Comparison of ENCODE assay signal across 8 mouse cellular contexts in genomic region chr4:133729541-133730093, GRCm38 (mm10). TPM values are rescaled to one million over a fixed set of nuclear protein-coding genes. Genes with fewer than 3 reads are reported as not detected.
DNase-seq lines count a peak whose midpoint lies in the region; ATAC-seq and TF ChIP-seq lines count a peak whose summit lies in the region.

No protein-coding gene starts in this region.

- no peak overlapping the region for H3K9ac ChIP-seq in MEL (ENCODE audit: control insufficient read depth, low read depth, low read length, poor library complexity, severe bottlenecking)
- peak overlapping the region; percentile 14 for H3K9ac ChIP-seq in forebrain, postnatal 0 days
- H3K9ac ChIP-seq in lung, embryonic 14.5 days, result peak overlapping the region; percentile 49

- peak; percentile 95 for ATAC-seq in forebrain, postnatal 0 days
- ATAC-seq in lung, embryonic 14.5 days (ENCODE audit: insufficient read depth), result peak; percentile 93

- peak in 1 of 2 experiments; percentile 54; a peak in 2 of 4 replicates for TF ChIP-seq EP300 in MEL (IDR thresholded peaks at IDR 0.05; ENCODE audit: low read depth in 1 of 2, low read length in 2 of 2)

- TF ChIP-seq RAD21 in MEL (IDR thresholded peaks at IDR 0.05; ENCODE audit: low read depth, low read length), result no peak

- DNase-seq in MEL (ENCODE audit: low read depth, low spot score), result peak; percentile 92
- peak; percentile 92 to 93 for DNase-seq in cerebellum, adult 18-20 months
- DNase-seq in forebrain, postnatal 0 days, result peak; percentile 91
- DNase-seq in heart, postnatal 4 days, result peak; percentile 92
- peak; percentile 81 to 85 for DNase-seq in layer of hippocampus, adult 8-10 months (ENCODE audit: low spot score in 2 of 2)
- DNase-seq in lung, embryonic 14.5 days, result peak; percentile 93
- peak; percentile 87 for DNase-seq in ovary, adult 18-20 months (ENCODE audit: low spot score)
- DNase-seq in thymus, postnatal 10 days (ENCODE audit: low spot score in 2 of 2), result peak; percentile 63 to 68

- H3K27ac ChIP-seq in MEL (ENCODE audit: control insufficient read depth, low read depth, low read length), result peak overlapping the region; percentile 67
- H3K27ac ChIP-seq in forebrain, postnatal 0 days (ENCODE audit: low read depth, low read length), result peak overlapping the region; percentile 87
- H3K27ac ChIP-seq in lung, embryonic 14.5 days (ENCODE audit: low read depth), result peak overlapping the region; percentile 92

- peaks cover 26 to 57% of the 10 kb centered on the region in 2 experiments for H3K36me3 ChIP-seq in MEL (ENCODE audit: control insufficient read depth in 1 of 2, insufficient read depth in 2 of 2, low read length in 2 of 2)
- H3K36me3 ChIP-seq in forebrain, postnatal 0 days (ENCODE audit: insufficient read depth), result no peaks in the 10 kb centered on the region
- H3K36me3 ChIP-seq in lung, embryonic 14.5 days (ENCODE audit: insufficient read depth), result peaks cover 25% of the 10 kb centered on the region; the same call in 1 of the 2 replicates

- no peak for TF ChIP-seq CTCF in MEL (IDR thresholded peaks at IDR 0.05 in 2 of 3, conservative IDR thresholded peaks at IDR 0.05 in 1 of 3; ENCODE audit: control insufficient read depth in 1 of 3, insufficient read depth in 1 of 3, low read depth in 2 of 3, low read length in 3 of 3, poor library complexity in 1 of 3, severe bottlenecking in 1 of 3)
- no peak for TF ChIP-seq CTCF in forebrain, postnatal 0 days (IDR thresholded peaks at IDR 0.05; ENCODE audit: low read depth)
- TF ChIP-seq CTCF in lung, embryonic 14.5 days (IDR thresholded peaks at IDR 0.05; ENCODE audit: low read depth), result no peak

- TF ChIP-seq POLR2A in MEL (IDR thresholded peaks at IDR 0.05; ENCODE audit: control insufficient read depth in 1 of 2, insufficient read depth in 1 of 2, low read depth in 1 of 2, low read length in 2 of 2, poor library complexity in 1 of 2), result peak in 1 of 2 experiments; percentile 30; a peak in 1 of 4 replicates

- H3K9me3 ChIP-seq in MEL (replicated peaks; ENCODE audit: insufficient read depth, low read length), result no peaks in the 10 kb centered on the region
- no peaks in the 10 kb centered on the region for H3K9me3 ChIP-seq in forebrain, postnatal 0 days (ENCODE audit: low read length)
- no peaks in the 10 kb centered on the region for H3K9me3 ChIP-seq in lung, embryonic 14.5 days (ENCODE audit: low read depth, low read length)

- H3K79me2 ChIP-seq in MEL (ENCODE audit: control insufficient read depth, insufficient read depth, low read length, poor library complexity), result peaks cover 85% of the 10 kb centered on the region

- H3K4me2 ChIP-seq in forebrain, postnatal 0 days (ENCODE audit: low read depth), result peak overlapping the region; percentile 43
- H3K4me2 ChIP-seq in lung, embryonic 14.5 days, result peak overlapping the region; percentile 56

- no peak overlapping the region for H3K4me3 ChIP-seq in MEL (ENCODE audit: control insufficient read depth in 1 of 2, insufficient read depth in 1 of 2, low read depth in 2 of 2, low read length in 2 of 2)
- H3K4me3 ChIP-seq in forebrain, postnatal 0 days (ENCODE audit: low read depth, low read length), result peak overlapping the region; percentile 1; the same call in 1 of the 2 replicates
- H3K4me3 ChIP-seq in lung, embryonic 14.5 days (ENCODE audit: low read depth, low read length), result peak overlapping the region; percentile 11; the same call in 1 of the 2 replicates

- peaks cover 26 to 46% of the 10 kb centered on the region in 2 experiments for H3K4me1 ChIP-seq in MEL (ENCODE audit: control insufficient read depth in 1 of 2, insufficient read depth in 2 of 2, low read length in 2 of 2)
- peaks cover 40% of the 10 kb centered on the region for H3K4me1 ChIP-seq in forebrain, postnatal 0 days (ENCODE audit: insufficient read depth)
- peaks cover 36% of the 10 kb centered on the region for H3K4me1 ChIP-seq in lung, embryonic 14.5 days (ENCODE audit: insufficient read depth)

- WGBS in forebrain, postnatal 0 days, result 2% methylated on average over 16 of the region's 16 CpGs
- WGBS in lung, embryonic 14.5 days, result 3% methylated on average over 16 of the region's 16 CpGs

- no peaks in the 10 kb centered on the region for H3K27me3 ChIP-seq in MEL (ENCODE audit: control insufficient read depth in 1 of 2, insufficient read depth in 2 of 2, low read length in 2 of 2)
- no peaks in the 10 kb centered on the region for H3K27me3 ChIP-seq in forebrain, postnatal 0 days (ENCODE audit: insufficient read depth, low read length)
- no peaks in the 10 kb centered on the region for H3K27me3 ChIP-seq in lung, embryonic 14.5 days (ENCODE audit: insufficient read depth, low read length)

TF ChIP-seq in MEL, 35 proteins besides CTCF, POLR2A, EP300 and RAD21:
- TF ChIP-seq USF2 (IDR thresholded peaks at IDR 0.05; ENCODE audit: borderline replicate concordance in 1 of 2, insufficient read depth in 1 of 2, low read depth in 1 of 2, low read length in 2 of 2) (peak; percentile 77 to 87), GATA1 (IDR thresholded peaks at IDR 0.05; ENCODE audit: low read depth, low read length) (peak; percentile 18; the same call in 1 of the 2 replicates), CHD2 (IDR thresholded peaks at IDR 0.05; ENCODE audit: low read length) (no peak), MAX (IDR thresholded peaks at IDR 0.05; ENCODE audit: low read length) (peak; percentile 94), ELF1 (IDR thresholded peaks at IDR 0.05; ENCODE audit: low read depth, low read length) (peak; percentile 29; the same call in 1 of the 2 replicates), TBP (IDR thresholded peaks at IDR 0.05; ENCODE audit: low read depth, low read length) (no peak), BHLHE40 (IDR thresholded peaks at IDR 0.05; ENCODE audit: borderline replicate concordance, low read depth, low read length) (peak; percentile 88), RCOR1 (IDR thresholded peaks at IDR 0.05; ENCODE audit: low read depth, low read length) (peak; percentile 10; the same call in 1 of the 2 replicates), NRF1 (IDR thresholded peaks at IDR 0.05; ENCODE audit: insufficient read depth, low read depth, low read length, poor library complexity, severe bottlenecking) (no peak), USF1 (IDR thresholded peaks at IDR 0.05; ENCODE audit: low read depth, low read length) (peak; percentile 97), SIN3A (IDR thresholded peaks at IDR 0.05; ENCODE audit: low read length) (peak; percentile 89), UBTF (IDR thresholded peaks at IDR 0.05; ENCODE audit: borderline replicate concordance, insufficient read depth, low read depth, low read length) (no peak), TAL1 (IDR thresholded peaks at IDR 0.05; ENCODE audit: low read length) (peak; percentile 66), ETS1 (IDR thresholded peaks at IDR 0.05; ENCODE audit: low read depth, low read length) (peak; percentile 88), MYC (IDR thresholded peaks at IDR 0.05; ENCODE audit: low read depth, low read length) (peak; percentile 90)

RNA-seq across cellular contexts. Expression of gene Arid1a, which starts 27.0 kb away (rescaled TPM):
- total RNA-seq in MEL (2012; rRNA removed), result 18.1 and 22.7 TPM in 2 replicates
- polyA plus RNA-seq in MEL (2012; ENCODE audit: insufficient read depth in 1 of 2, insufficient read length in 2 of 2, low read depth in 1 of 2, low replicate concordance in 2 of 2, missing spikeins in 1 of 2), result 10 to 100 TPM; 70.6 to 83.3 TPM
- total RNA-seq in forebrain, postnatal 0 days (2014; rRNA removed), result 36.2 and 51.0 TPM in 2 replicates
- polyA plus RNA-seq in forebrain, postnatal 0 days (2015; fragmentation: Nextera tagmentation; extraction: Ambion mirVana), result 12.7 and 19.3 TPM in 2 replicates
- total RNA-seq in heart, postnatal 4 days (2021), result 10 to 100 TPM; 74.6 to 77.3 TPM
- total RNA-seq in layer of hippocampus, adult 8-10 months (2022), result 10 to 100 TPM; 81.3 to 88.3 (median 83.1) TPM
- 40.1 and 44.7 TPM in 2 replicates for polyA plus RNA-seq in lung, embryonic 14.5 days (2014; fragmentation: Nextera tagmentation; extraction: Ambion mirVana)

RNA-seq across cellular contexts. Expression of gene Pigv, which starts 57.2 kb away (rescaled TPM):
- 7.9 and 8.5 TPM in 2 replicates for total RNA-seq in MEL (2012; rRNA removed)
- 10 to 100 TPM in 1 of 2 experiments, not detected in 1; 12.0 TPM for polyA plus RNA-seq in MEL (2012; ENCODE audit: insufficient read depth in 1 of 2, insufficient read length in 2 of 2, low read depth in 1 of 2, low replicate concordance in 2 of 2, missing spikeins in 1 of 2)
- 9.5 and 12.0 TPM in 2 replicates for total RNA-seq in forebrain, postnatal 0 days (2014; rRNA removed)
- 9.2 and 12.5 TPM in 2 replicates for polyA plus RNA-seq in forebrain, postnatal 0 days (2015; fragmentation: Nextera tagmentation; extraction: Ambion mirVana)
- 10 to 100 TPM in 1 of 2 experiments, 1 to 10 TPM in 1; 9.8 to 12.0 TPM for total RNA-seq in heart, postnatal 4 days (2021)
- total RNA-seq in layer of hippocampus, adult 8-10 months (2022), result 10 to 100 TPM in 2 of 4 experiments, 1 to 10 TPM in 2; 9.4 to 13.0 (median 11.3) TPM
- 13.9 and 14.5 TPM in 2 replicates for polyA plus RNA-seq in lung, embryonic 14.5 days (2014; fragmentation: Nextera tagmentation; extraction: Ambion mirVana)

Comparison
In these comparisons a context has a peak if more than half of its experiments do, and no peak if none do; other contexts are left out.
1. H3K4me3 ChIP-seq: peak in forebrain, postnatal 0 days (single experiment) and lung, embryonic 14.5 days (single experiment); none in MEL (0 of 2).
2. Peak in every context shown above with its lines, with median percentiles within 50 percentile points of each other: DNase-seq and H3K27ac ChIP-seq.